Mouse (Mus musculus) testis, adult 2 months (tissue): ENCODE measurements at regions not wholly inside any gene's neighbourhood (a gene's known extent, or its start where the extent isn't known, plus 50 kb on each side); places are given as distances from the start of the nearest gene placed in this dataset.

ENCODE experiments used
- CTCF ChIP-seq: fragments of 200-500 bp; IDR thresholded peaks from 2 replicates; pipeline ENCODE4 v1.5.1; 2012; ENCODE audit warnings: low read depth, mild to moderate bottlenecking, inconsistent platforms, low read length, moderate library complexity; ENCODE audit not compliant: control insufficient read depth, insufficient read depth, insufficient replicate concordance
- POLR2A ChIP-seq: fragments of 200-500 bp; IDR thresholded peaks from 2 replicates; pipeline ENCODE4 v1.6.1; 2012; ENCODE audit warnings: low read depth, mild to moderate bottlenecking, inconsistent platforms, low read length, moderate library complexity; ENCODE audit not compliant: control insufficient read depth

DNA sequence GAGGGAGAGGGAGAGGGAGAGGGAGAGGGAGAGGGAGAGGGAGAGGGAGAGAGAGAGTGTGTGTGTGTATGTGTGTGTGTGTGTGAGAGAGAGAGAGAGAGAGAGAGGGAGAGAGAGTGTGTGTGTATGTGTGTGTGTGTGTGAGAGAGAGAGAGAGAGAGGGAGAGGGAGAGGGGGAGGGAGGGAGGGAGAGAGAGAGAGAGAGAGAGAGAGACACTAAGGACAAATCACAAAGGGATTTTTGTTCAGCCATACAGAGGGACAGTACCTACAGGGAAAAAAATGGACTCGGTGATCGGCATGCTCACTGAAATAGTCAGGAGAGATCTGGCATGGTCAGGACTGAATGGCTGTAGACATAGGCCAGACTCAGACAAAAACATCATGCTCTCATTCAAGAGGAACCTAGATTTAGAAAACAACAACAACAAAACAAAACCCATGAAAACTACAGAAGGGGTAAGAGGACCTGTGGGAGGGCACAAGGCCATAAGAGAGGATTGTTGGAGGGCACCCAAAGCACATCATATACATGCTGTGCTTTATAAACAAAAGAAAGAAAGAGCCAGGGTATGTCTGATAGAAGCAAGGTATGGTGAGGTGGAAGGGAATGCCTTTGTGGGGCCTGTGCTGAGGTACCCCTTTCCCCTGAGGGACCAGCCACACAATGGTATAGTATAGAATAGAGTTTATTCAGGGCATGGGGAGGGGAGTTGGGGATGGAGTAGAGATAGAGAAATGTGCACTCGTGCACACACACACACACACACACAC, 127.0 kb upstream of the Med14 start:
- TF ChIP-seq POLR2A: no peak
- no peak for TF ChIP-seq CTCF
